ENCODE assay signal across 23 mouse cellular contexts in genomic region chr11:113190520-113190919, GRCm38 (mm10).
DNase-seq lines count a peak whose midpoint lies in the region; ATAC-seq and TF ChIP-seq lines count a peak whose summit lies in the region.
"Had no signal": no experiment of that assay in that cellular context is flagged by ENCODE, and none has a peak within 500 bp of the region (broad histone marks: within the 10 kb centered on the region; RNA-seq: fewer than 3 reads in every experiment).

No protein-coding gene starts in this region.

- H3K4me2 ChIP-seq in forebrain, embryonic 12.5 days = no peak overlapping the region
- no peak overlapping the region for H3K4me2 ChIP-seq in forebrain, embryonic 16.5 days (ENCODE audit: low read length)
- H3K4me2 ChIP-seq in limb, embryonic 12.5 days = no peak overlapping the region
- H3K4me2 ChIP-seq in intestine, postnatal 0 days (replicated peaks; ENCODE audit: low read depth) = no peak overlapping the region
- H3K4me2 ChIP-seq: embryonic facial prominence, embryonic 15.5 days; heart, embryonic 15.5 days; intestine, embryonic 15.5 days; limb, embryonic 15.5 days; midbrain, embryonic 15.5 days had no signal

- 0 out of 2 replicates have a peak overlapping the region, but pooled peaks have one; percentile 13 for H3K27ac ChIP-seq in forebrain, embryonic 12.5 days
- no peak overlapping the region; the same call in 1 of the 2 replicates for H3K27ac ChIP-seq in forebrain, embryonic 16.5 days (ENCODE audit: low read length)
- H3K27ac ChIP-seq in limb, embryonic 12.5 days = peak overlapping the region; percentile 89; the same call in 1 of the 2 replicates
- H3K27ac ChIP-seq in intestine, postnatal 0 days (ENCODE audit: low read depth, low read length) = no peak overlapping the region
- H3K27ac ChIP-seq: embryonic facial prominence, embryonic 15.5 days; heart, embryonic 15.5 days; intestine, embryonic 15.5 days; limb, embryonic 15.5 days; midbrain, embryonic 15.5 days; stomach, postnatal 0 days had no signal

- H3K4me1 ChIP-seq in forebrain, embryonic 12.5 days = peaks cover 61% of the 10 kb centered on the region
- H3K4me1 ChIP-seq in forebrain, embryonic 16.5 days (replicated peaks; ENCODE audit: control insufficient read depth, insufficient read depth, low read length) = peaks cover 55% of the 10 kb centered on the region
- peaks cover 85% of the 10 kb centered on the region for H3K4me1 ChIP-seq in limb, embryonic 12.5 days (replicated peaks)
- no peaks in the 10 kb centered on the region; the same call in 1 of the 2 replicates for H3K4me1 ChIP-seq in intestine, postnatal 0 days (replicated peaks; ENCODE audit: control insufficient read depth, insufficient read depth, low read length)

- H3K27me3 ChIP-seq in forebrain, embryonic 12.5 days = no peaks in the 10 kb centered on the region
- H3K27me3 ChIP-seq in forebrain, embryonic 16.5 days (replicated peaks; ENCODE audit: control insufficient read depth, insufficient read depth, low read length) = no peaks in the 10 kb centered on the region
- 0 out of 2 replicates have a peak, but pooled peaks cover 3% of the 10 kb centered on the region for H3K27me3 ChIP-seq in limb, embryonic 12.5 days
- no peaks in the 10 kb centered on the region for H3K27me3 ChIP-seq in intestine, postnatal 0 days (replicated peaks; ENCODE audit: control insufficient read depth, insufficient read depth, low read length)
- H3K27me3 ChIP-seq: embryonic facial prominence, embryonic 15.5 days; heart, embryonic 15.5 days; intestine, embryonic 15.5 days; limb, embryonic 15.5 days; midbrain, embryonic 15.5 days; Patski had no signal

- peak; percentile 91 for DNase-seq in CD4-positive helper T cell, adult 2 months (ENCODE audit: low read depth, low spot score)
- peak; percentile 29 for DNase-seq in R1 (ENCODE audit: low read depth, low spot score)
- no peak for DNase-seq in embryo, embryonic 10.5 days (ENCODE audit: low spot score)
- no peak for DNase-seq in ovary, postnatal 36 days (ENCODE audit: low spot score)
- DNase-seq: cerebellum, adult 18-20 months; cerebellum, postnatal 25 days; heart, postnatal 4 days; kidney, postnatal 36 days; liver, postnatal 0 days; lung, postnatal 10 days; right cerebral cortex, postnatal 4 days had no signal

- ATAC-seq in forebrain, embryonic 12.5 days (ENCODE audit: low FRiP score) = no peak
- no peak for ATAC-seq in forebrain, embryonic 16.5 days
- ATAC-seq in limb, embryonic 12.5 days (ENCODE audit: insufficient number of reproducible peaks, insufficient read depth, low FRiP score, low TSS enrichment, low read depth) = no peak
- ATAC-seq in intestine, postnatal 0 days = no peak
- ATAC-seq: intestine, embryonic 15.5 days; liver, postnatal 0 days; midbrain, embryonic 15.5 days; Patski had no signal

- no peak for TF ChIP-seq CTCF in intestine, postnatal 0 days (IDR thresholded peaks at IDR 0.05; ENCODE audit: low read depth)

- H3K9me3 ChIP-seq in forebrain, embryonic 12.5 days = no peaks in the 10 kb centered on the region
- H3K9me3 ChIP-seq in forebrain, embryonic 16.5 days (ENCODE audit: control insufficient read depth, low read length) = no peaks in the 10 kb centered on the region
- no peaks in the 10 kb centered on the region for H3K9me3 ChIP-seq in limb, embryonic 12.5 days
- H3K9me3 ChIP-seq in intestine, postnatal 0 days (ENCODE audit: control insufficient read depth) = no peaks in the 10 kb centered on the region
- H3K9me3 ChIP-seq: embryonic facial prominence, embryonic 15.5 days; heart, embryonic 15.5 days; intestine, embryonic 15.5 days; limb, embryonic 15.5 days; midbrain, embryonic 15.5 days had no signal

- 84% methylated on average over 4 of the region's 4 CpGs for WGBS in forebrain, embryonic 12.5 days
- WGBS in forebrain, embryonic 16.5 days = 72% methylated on average over 4 of the region's 4 CpGs
- WGBS in limb, embryonic 12.5 days = 82% methylated on average over 4 of the region's 4 CpGs
- WGBS in intestine, postnatal 0 days = 54% methylated on average over 4 of the region's 4 CpGs

- no peak overlapping the region for H3K9ac ChIP-seq in forebrain, embryonic 12.5 days
- no peak overlapping the region for H3K9ac ChIP-seq in forebrain, embryonic 16.5 days (replicated peaks; ENCODE audit: low read depth, low read length)
- no peak overlapping the region for H3K9ac ChIP-seq in limb, embryonic 12.5 days (replicated peaks)
- no peak overlapping the region for H3K9ac ChIP-seq in intestine, postnatal 0 days (ENCODE audit: low read depth, low read length)
- H3K9ac ChIP-seq: embryonic facial prominence, embryonic 15.5 days; heart, embryonic 15.5 days; intestine, embryonic 15.5 days; limb, embryonic 15.5 days; liver, postnatal 0 days; midbrain, embryonic 15.5 days had no signal

- H3K4me3 ChIP-seq in forebrain, embryonic 12.5 days (replicated peaks) = no peak overlapping the region
- no peak overlapping the region for H3K4me3 ChIP-seq in forebrain, embryonic 16.5 days (replicated peaks; ENCODE audit: low read length)
- no peak overlapping the region for H3K4me3 ChIP-seq in limb, embryonic 12.5 days (replicated peaks)
- no peak overlapping the region for H3K4me3 ChIP-seq in intestine, postnatal 0 days (ENCODE audit: low read depth, low read length)
- H3K4me3 ChIP-seq: embryonic facial prominence, embryonic 15.5 days; heart, embryonic 15.5 days; intestine, embryonic 15.5 days; limb, embryonic 15.5 days; midbrain, embryonic 15.5 days; myocyte had no signal

- H3K36me3 ChIP-seq in forebrain, embryonic 12.5 days (replicated peaks) = no peaks in the 10 kb centered on the region
- no peaks in the 10 kb centered on the region for H3K36me3 ChIP-seq in forebrain, embryonic 16.5 days (ENCODE audit: control insufficient read depth, insufficient read depth)
- H3K36me3 ChIP-seq in limb, embryonic 12.5 days = no peaks in the 10 kb centered on the region
- H3K36me3 ChIP-seq in intestine, postnatal 0 days (ENCODE audit: control insufficient read depth, insufficient read depth) = no peaks in the 10 kb centered on the region
- H3K36me3 ChIP-seq: embryonic facial prominence, embryonic 15.5 days; heart, embryonic 15.5 days; intestine, embryonic 15.5 days; limb, embryonic 15.5 days; midbrain, embryonic 15.5 days had no signal

Comparison
In these comparisons a context has a peak if more than half of its experiments do, and no peak if none do; other contexts are left out.
1. H3K27ac ChIP-seq: peak in forebrain, embryonic 12.5 days (single experiment) and limb, embryonic 12.5 days (single experiment); none in forebrain, embryonic 16.5 days (single experiment) and intestine, postnatal 0 days (single experiment).
2. DNase-seq: peak in CD4-positive helper T cell, adult 2 months (single experiment) and R1 (single experiment); none in embryo, embryonic 10.5 days (single experiment) and ovary, postnatal 36 days (single experiment).